Mouse (Mus musculus): ENCODE measurements around the gene Mrm3.

- TF ChIP-seq CTCF (IDR thresholded peaks at IDR 0.05; ENCODE audit: low read depth) (no peak), EP300 (IDR thresholded peaks at IDR 0.05; ENCODE audit: low read depth) (no peak)
Observed at GRCm38 (mm10) chr11:76267550-76267949, 24.0 kb downstream of the Mrm3 start.
